8 mouse cellular contexts compared by ENCODE assay signal in genomic region chr6:58596294-58596653, GRCm38 (mm10). TPM values are rescaled to one million over a fixed set of nuclear protein-coding genes. Genes with fewer than 3 reads are reported as not detected.
DNase-seq lines count a peak whose midpoint lies in the region; ATAC-seq and TF ChIP-seq lines count a peak whose summit lies in the region.

No protein-coding gene starts in this region.

- H3ac ChIP-seq in myocyte (ENCODE audit: control insufficient read depth, insufficient read length) = no peak overlapping the region

- no peaks in the 10 kb centered on the region for H3K27me3 ChIP-seq in forebrain, postnatal 0 days (ENCODE audit: insufficient read depth, low read length)
- H3K27me3 ChIP-seq in hindbrain, postnatal 0 days (ENCODE audit: insufficient read depth, low read length) = no peaks in the 10 kb centered on the region
- H3K27me3 ChIP-seq in myocyte (ENCODE audit: control insufficient read depth, insufficient read depth, insufficient read length) = no peaks in the 10 kb centered on the region

- H3K79me2 ChIP-seq in myocyte (ENCODE audit: control insufficient read depth, insufficient read depth) = peaks cover 10% of the 10 kb centered on the region

- H3K4me2 ChIP-seq in forebrain, postnatal 0 days (ENCODE audit: low read depth) = peak overlapping the region; percentile 45
- peak overlapping the region; percentile 60 for H3K4me2 ChIP-seq in hindbrain, postnatal 0 days (ENCODE audit: low read depth, low read length)
- H3K4me2 ChIP-seq in myocyte (ENCODE audit: low read depth) = peak overlapping the region; percentile 84

- H3K36me3 ChIP-seq in forebrain, postnatal 0 days (ENCODE audit: insufficient read depth) = no peaks in the 10 kb centered on the region
- H3K36me3 ChIP-seq in hindbrain, postnatal 0 days (ENCODE audit: insufficient read depth, low read length) = no peaks in the 10 kb centered on the region
- no peaks in the 10 kb centered on the region for H3K36me3 ChIP-seq in myocyte (ENCODE audit: control insufficient read depth, insufficient read depth)

- TF ChIP-seq CTCF in forebrain, postnatal 0 days (IDR thresholded peaks at IDR 0.05; ENCODE audit: low read depth) = no peak
- TF ChIP-seq CTCF in hindbrain, postnatal 0 days (IDR thresholded peaks at IDR 0.05; ENCODE audit: low read depth) = no peak

- H3K9me3 ChIP-seq in forebrain, postnatal 0 days (ENCODE audit: low read length) = no peaks in the 10 kb centered on the region
- H3K9me3 ChIP-seq in hindbrain, postnatal 0 days (ENCODE audit: low read length) = no peaks in the 10 kb centered on the region

- peak overlapping the region; percentile 26 for H3K9ac ChIP-seq in forebrain, postnatal 0 days
- H3K9ac ChIP-seq in hindbrain, postnatal 0 days (replicated peaks; ENCODE audit: low read length) = peak overlapping the region; percentile 2; the same call in 1 of the 2 replicates

- peak; percentile 19 for TF ChIP-seq POLR2A in myocyte (IDR thresholded peaks at IDR 0.05; ENCODE audit: insufficient read length, low read depth)

- no peaks in the 10 kb centered on the region for H3K4me1 ChIP-seq in forebrain, postnatal 0 days (ENCODE audit: insufficient read depth)
- H3K4me1 ChIP-seq in hindbrain, postnatal 0 days (ENCODE audit: insufficient read depth, low read length) = no peaks in the 10 kb centered on the region

- DNase-seq in heart, adult 11 months = peak; percentile 93
- DNase-seq in heart, postnatal 25 days (ENCODE audit: low spot score) = no peak
- DNase-seq in adrenal gland, postnatal 25 days = peak; percentile 17
- peak; percentile 53 for DNase-seq in forebrain, postnatal 0 days
- peak; percentile 48 for DNase-seq in hindbrain, postnatal 0 days (ENCODE audit: low spot score)
- DNase-seq in liver = peak; percentile 52
- DNase-seq in thymus, postnatal 0 days (ENCODE audit: low spot score) = peak; percentile 49

- no peak overlapping the region for H3K27ac ChIP-seq in forebrain, postnatal 0 days (ENCODE audit: low read depth, low read length)
- H3K27ac ChIP-seq in hindbrain, postnatal 0 days = peak overlapping the region; percentile 22

- H3K4me3 ChIP-seq in forebrain, postnatal 0 days (ENCODE audit: low read depth, low read length) = peak overlapping the region; percentile 28
- peak overlapping the region; percentile 31 for H3K4me3 ChIP-seq in hindbrain, postnatal 0 days (ENCODE audit: low read length)
- H3K4me3 ChIP-seq in myocyte = peak overlapping the region; percentile 31

- peak; percentile 72 for ATAC-seq in forebrain, postnatal 0 days
- peak; percentile 83 for ATAC-seq in hindbrain, postnatal 0 days

- WGBS in forebrain, postnatal 0 days = 17% methylated on average over 16 of the region's 16 CpGs
- WGBS in hindbrain, postnatal 0 days = 14% methylated on average over 16 of the region's 16 CpGs

- intact Hi-C loops in heart, postnatal 25 days (cut with DNase I) = loop anchor here (5.0 kb wide), 1 partner anchor 49 kb away; no protein-coding TSS in a partner anchor

TF ChIP-seq in myocyte, 11 proteins besides CTCF, POLR2A, EP300 and RAD21:
- TF ChIP-seq MYOG (IDR thresholded peaks at IDR 0.05; ENCODE audit: control insufficient read depth in 1 of 3, insufficient read depth in 1 of 3, insufficient read length in 2 of 3, low read depth in 2 of 3) = peak in 2 of 3 experiments; percentile 57 to 60
- TF ChIP-seq CEBPB (IDR thresholded peaks at IDR 0.05; ENCODE audit: insufficient read depth, poor library complexity, severe bottlenecking) = no peak
- no peak for TF ChIP-seq REST (IDR thresholded peaks at IDR 0.05; ENCODE audit: insufficient read depth, insufficient read length)
- peak; percentile 28 to 86 (median 75) for TF ChIP-seq MYOD1 (IDR thresholded peaks at IDR 0.05; ENCODE audit: control insufficient read depth in 1 of 3, insufficient read length in 2 of 3, low read depth in 2 of 3)
- TF ChIP-seq TCF12 (IDR thresholded peaks at IDR 0.05; ENCODE audit: insufficient read depth, poor library complexity, severe bottlenecking) = peak; percentile 30
- no peak for TF ChIP-seq POLR2AphosphoS2 (IDR thresholded peaks at IDR 0.05; ENCODE audit: insufficient read length, low read depth)
- TF ChIP-seq E2F4 (IDR thresholded peaks at IDR 0.05; ENCODE audit: insufficient read depth) = no peak
- no peak for TF ChIP-seq USF1 (IDR thresholded peaks at IDR 0.05; ENCODE audit: low read depth)

RNA-seq across cellular contexts. Expression of gene Abcg2, which starts 12.0 kb away (rescaled TPM):
- 10 to 100 TPM; 23.9 to 30.4 TPM for total RNA-seq in heart, postnatal 25 days (2021)
- 21.1 and 31.8 TPM in 2 replicates for total RNA-seq in adrenal gland, postnatal 25 days (2021)
- 29.0 and 38.2 TPM in 2 replicates for total RNA-seq in forebrain, postnatal 0 days (2014; rRNA removed)
- polyA plus RNA-seq in forebrain, postnatal 0 days (2015; fragmentation: Nextera tagmentation; extraction: Ambion mirVana) = 25.2 and 27.4 TPM in 2 replicates
- total RNA-seq in hindbrain, postnatal 0 days (2014; rRNA removed) = 18.3 and 30.3 TPM in 2 replicates
- 33.1 and 38.6 TPM in 2 replicates for polyA plus RNA-seq in hindbrain, postnatal 0 days (2015; fragmentation: Nextera tagmentation; extraction: Ambion mirVana)
- 25.0 TPM for polyA plus RNA-seq in myocyte (2012; fragmentation: generic; extraction: Trizol)
- polyA plus RNA-seq in thymus, postnatal 0 days (2015; fragmentation: Nextera tagmentation; extraction: Ambion mirVana) = 14.1 and 18.3 TPM in 2 replicates
